Mouse (Mus musculus): ENCODE data around the gene Traf3ip3. TPM values are rescaled to one million over a fixed set of nuclear protein-coding genes. Genes with fewer than 3 reads are reported as not detected.

Gene Traf3ip3
- polyA plus RNA-seq, 1 experiment = 11.5 TPM

DNA sequence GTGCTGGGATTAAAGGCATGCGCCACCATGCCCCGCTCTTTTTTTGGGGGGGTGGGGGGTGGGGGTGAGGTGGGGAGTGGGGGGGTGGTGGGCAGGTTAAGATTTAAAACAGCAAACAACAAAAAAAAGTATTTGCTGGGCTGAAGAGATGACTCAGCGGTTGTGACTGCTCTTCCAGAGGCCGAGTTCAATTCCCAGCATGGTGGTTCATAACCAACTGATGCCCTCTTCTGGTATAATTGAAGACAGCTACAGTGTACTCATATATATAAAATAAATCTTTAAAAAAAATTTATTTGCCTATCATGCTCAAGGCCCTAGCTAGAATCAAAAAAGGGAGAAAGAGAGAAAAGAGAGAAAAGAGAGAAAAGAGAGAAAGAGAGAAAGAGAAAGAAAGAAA lies 75.7 kb downstream of the Traf3ip3 start:
- peaks cover 41% of the 10 kb centered on the region for H3K36me3 ChIP-seq (ENCODE audit: control insufficient read depth, insufficient read depth)
- no peak overlapping the region for H3ac ChIP-seq (ENCODE audit: control insufficient read depth, insufficient read length)
- H3K4me3 ChIP-seq = no peak overlapping the region
- no peak overlapping the region for H3K4me2 ChIP-seq (ENCODE audit: low read depth)
- H3K27me3 ChIP-seq (ENCODE audit: control insufficient read depth, insufficient read depth, insufficient read length) = no peaks in the 10 kb centered on the region
- peaks cover 31% of the 10 kb centered on the region for H3K79me2 ChIP-seq (ENCODE audit: control insufficient read depth, insufficient read depth)
- TF ChIP-seq POLR2AphosphoS2 (IDR thresholded peaks at IDR 0.05; ENCODE audit: insufficient read length, low read depth) (no peak), MYOD1 (IDR thresholded peaks at IDR 0.05; ENCODE audit: control insufficient read depth in 1 of 3, insufficient read length in 2 of 3, low read depth in 2 of 3) (no peak), SRF (IDR thresholded peaks at IDR 0.05; ENCODE audit: control insufficient read depth, insufficient read length, low read depth) (no peak), CEBPB (IDR thresholded peaks at IDR 0.05; ENCODE audit: insufficient read depth, poor library complexity, severe bottlenecking) (no peak), TCF12 (IDR thresholded peaks at IDR 0.05; ENCODE audit: insufficient read depth, poor library complexity, severe bottlenecking) (no peak), MAX (IDR thresholded peaks at IDR 0.05; ENCODE audit: low read depth) (no peak), MYOG (IDR thresholded peaks at IDR 0.05; ENCODE audit: control insufficient read depth in 1 of 3, insufficient read depth in 1 of 3, insufficient read length in 2 of 3, low read depth in 2 of 3) (no peak), E2F4 (IDR thresholded peaks at IDR 0.05; ENCODE audit: insufficient read depth) (no peak), POLR2A (IDR thresholded peaks at IDR 0.05; ENCODE audit: insufficient read length, low read depth) (no peak), TCF3 (IDR thresholded peaks at IDR 0.05; ENCODE audit: insufficient read length, low read depth) (no peak), USF1 (IDR thresholded peaks at IDR 0.05; ENCODE audit: low read depth) (no peak), REST (IDR thresholded peaks at IDR 0.05; ENCODE audit: insufficient read depth, insufficient read length) (no peak)

Other genes starting within 250 kb of the Traf3ip3 start
- gene Syt14, start 165.9 kb downstream of the Traf3ip3 start, polyA plus RNA-seq (2012; fragmentation: generic; extraction: Trizol) = not detected
- 13.3 TPM for gene Diexf, start 71.4 kb downstream of the Traf3ip3 start, polyA plus RNA-seq (2012; fragmentation: generic; extraction: Trizol)
- 0.73 TPM for gene Irf6, start 48.6 kb downstream of the Traf3ip3 start, polyA plus RNA-seq (2012; fragmentation: generic; extraction: Trizol)
- gene A130010J15Rik, start 33.7 kb downstream of the Traf3ip3 start, polyA plus RNA-seq (2012; fragmentation: generic; extraction: Trizol) = 5.1 TPM
- gene Lamb3, start 6.0 kb upstream of the Traf3ip3 start, polyA plus RNA-seq (2012; fragmentation: generic; extraction: Trizol) = 15.5 TPM
- 2.7 TPM for gene Hsd11b1, start 62.4 kb upstream of the Traf3ip3 start, polyA plus RNA-seq (2012; fragmentation: generic; extraction: Trizol)
- 206 TPM for gene G0s2, start 71.5 kb upstream of the Traf3ip3 start, polyA plus RNA-seq (2012; fragmentation: generic; extraction: Trizol)
- gene Camk1g, start 168.6 kb upstream of the Traf3ip3 start, polyA plus RNA-seq (2012; fragmentation: generic; extraction: Trizol) = 4.1 TPM

Data from myocyte (in vitro differentiated cells).